Mouse (Mus musculus) heart, embryonic 11.5 days (tissue): Measurements from ENCODE around the gene Igf2r. TPM values are rescaled to one million over a fixed set of nuclear protein-coding genes. Genes with fewer than 3 reads are reported as not detected.
A peak's percentile ranks its signal among the peaks of the same experiment; 100 is the strongest.

Experiments
- ATAC-seq: fragments of 200-750 bp; cut with Nextera tagmentation; replicated peaks from 2 replicates; pipeline ENCODE4 v1.8.0; 2017; ENCODE audit warnings: moderate library complexity; ENCODE audit not compliant: insufficient number of reproducible peaks, low FRiP score, low TSS enrichment
- H3K27ac ChIP-seq: fragments of 300-500 bp; sonication (generic); 2 replicates; pipeline ENCODE4 v1.5.1; 2014; ENCODE audit warnings: mild to moderate bottlenecking, low read depth, low read length
- H3K27me3 ChIP-seq: fragments of 300-500 bp; sonication (generic); 2 replicates; pipeline ENCODE4 v1.6.1; 2014; ENCODE audit warnings: mild to moderate bottlenecking, low read length, mixed read lengths; ENCODE audit not compliant: control insufficient read depth, insufficient read depth
- H3K36me3 ChIP-seq: fragments of 300-500 bp; sonication (generic); 2 replicates; pipeline ENCODE4 v1.6.1; 2014; ENCODE audit warnings: mild to moderate bottlenecking, low read length, moderate library complexity, mixed read lengths; ENCODE audit not compliant: control insufficient read depth, insufficient read depth
- H3K4me1 ChIP-seq: fragments of 300-500 bp; sonication (generic); 2 replicates; pipeline ENCODE4 v1.6.1; 2014; ENCODE audit warnings: low read length; ENCODE audit not compliant: control insufficient read depth, insufficient read depth
- H3K4me2 ChIP-seq: fragments of 300-500 bp; sonication (generic); 2 replicates; pipeline ENCODE4 v1.6.1; 2014; ENCODE audit warnings: mild to moderate bottlenecking, moderate library complexity
- H3K4me3 ChIP-seq: fragments of 300-500 bp; sonication (generic); 2 replicates; pipeline ENCODE4 v1.5.1; 2014; ENCODE audit warnings: low read depth, low read length
- H3K9ac ChIP-seq: fragments of 300-500 bp; sonication (generic); 2 replicates; pipeline ENCODE4 v1.6.1; 2014; ENCODE audit warnings: mild to moderate bottlenecking, low read depth, low read length, moderate library complexity
- H3K9me3 ChIP-seq: fragments of 300-500 bp; sonication (generic); replicated peaks from 2 replicates; pipeline ENCODE4 v1.6.1; 2016; ENCODE audit warnings: low read length; ENCODE audit not compliant: control insufficient read depth
- WGBS: fragments of 180-500 bp; shearing (Covaris S2); extraction: QIAGEN DNeasy Blood & Tissue Kit; methylation state at CpG from one replicate; pipeline ENCODE4 v1.1.7; 2014; ENCODE audit not compliant: insufficient replicate concordance; 5-methylcytosine and 5-hydroxymethylcytosine counted together
- polyA plus RNA-seq: library from polyadenylated mRNA; unstranded; fragments of >200 nt; fragmentation: Nextera tagmentation; extraction: Ambion mirVana; gene quantifications from 2 replicates; pipeline ENCODE4 v1.2.1, GENCODE M21; 2014

Igf2r gene
- polyA plus RNA-seq: 199 and 238 TPM in 2 replicates

DNA sequence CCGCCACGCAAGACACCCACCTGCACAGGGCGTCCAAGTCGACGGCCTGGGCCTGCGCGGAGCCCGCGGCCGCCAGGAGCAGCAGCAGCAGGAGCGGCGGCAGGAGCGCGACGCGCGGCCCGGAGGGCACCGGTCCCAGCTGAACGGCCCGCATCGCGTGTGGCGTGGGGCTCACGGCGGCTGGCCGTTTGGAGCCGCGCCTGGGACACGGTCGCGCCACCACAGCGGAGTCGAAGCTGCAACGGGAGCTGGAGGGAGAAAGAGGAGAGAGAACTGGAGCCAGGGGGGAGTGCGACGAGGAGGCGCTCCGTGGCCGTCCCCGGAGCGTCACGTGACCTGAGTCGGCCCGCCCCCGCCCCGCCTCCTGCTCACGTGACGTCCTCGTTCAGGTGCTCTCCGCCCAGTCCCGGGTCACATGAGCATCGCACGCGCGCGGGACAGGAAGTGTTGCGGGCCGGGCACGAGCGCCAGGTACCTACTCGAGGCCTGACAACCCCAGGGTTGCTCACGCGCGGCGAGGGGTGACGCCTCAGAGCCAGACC lies at the start of gene Igf2r:
Igf2r (minus strand) TSS at position 285 of the 542 bp plus-strand sequence.
- ATAC-seq: peak; percentile 80
- Histone ChIP-seq H3K4me1 (peaks cover 24% of the 10 kb centered on the region), H3K4me2 (peak within 1 kb of the TSS; percentile 69), H3K27ac (peak within 1 kb of the TSS; percentile 98), H3K27me3 (no peaks in the 10 kb centered on the region), H3K4me3 (peak within 1 kb of the TSS; percentile 75), H3K36me3 (peaks cover 28% of the 10 kb centered on the region), H3K9me3 (no peaks in the 10 kb centered on the region), H3K9ac (peak within 1 kb of the TSS; percentile 96)
- 35% methylated on average over 60 of the region's 67 CpGs for WGBS

DNA sequence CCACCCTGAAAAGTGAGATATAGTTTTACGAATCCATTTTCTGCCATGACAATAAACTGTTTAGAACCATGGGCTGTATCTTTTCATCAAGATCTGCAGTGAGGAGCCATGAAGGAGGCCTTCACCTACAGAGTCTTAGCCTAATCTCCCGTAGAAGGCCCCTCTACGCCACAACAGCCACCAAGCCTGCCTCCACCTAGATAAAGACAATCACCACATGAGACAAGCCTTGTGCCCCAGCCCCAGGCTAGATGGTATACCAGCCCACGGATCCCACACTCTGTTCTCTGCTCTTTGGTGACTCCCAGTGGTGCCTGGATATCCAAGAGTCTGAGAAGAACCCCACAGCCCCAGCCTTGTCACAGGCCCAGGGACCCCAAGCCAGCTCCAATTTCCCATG lies 46.4 kb upstream of the Igf2r start:
- 78% methylated on average over 4 of the region's 4 CpGs for WGBS
- Histone ChIP-seq H3K4me2 (no peak overlapping the region), H3K36me3 (peaks cover 31% of the 10 kb centered on the region), H3K27ac (no peak overlapping the region), H3K4me3 (no peak overlapping the region), H3K9me3 (peaks cover 9% of the 10 kb centered on the region), H3K4me1 (no peaks in the 10 kb centered on the region), H3K9ac (no peak overlapping the region), H3K27me3 (no peaks in the 10 kb centered on the region)
- ATAC-seq: no peak

DNA sequence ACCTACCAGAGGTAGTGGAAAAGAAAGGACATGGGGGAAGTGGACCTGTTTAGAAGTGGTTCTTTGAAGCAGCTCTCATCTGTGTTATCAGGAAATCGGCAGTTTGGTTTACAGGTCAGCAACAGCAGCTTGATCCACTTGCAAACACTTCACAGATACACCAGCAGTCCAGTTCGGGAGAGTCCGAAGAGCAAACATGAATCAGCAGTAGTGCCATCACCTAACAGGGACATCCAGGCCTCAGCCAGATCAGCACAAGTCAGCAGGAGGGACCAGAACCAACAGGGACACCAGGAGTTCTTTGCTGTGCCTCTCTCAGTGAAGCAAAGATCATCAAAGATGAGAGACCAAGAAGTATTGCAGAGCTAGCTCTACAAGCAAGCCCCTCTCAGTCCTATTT lies 45.0 kb upstream of the Igf2r start:
- Histone ChIP-seq H3K4me1 (peaks cover 7% of the 10 kb centered on the region), H3K9ac (no peak overlapping the region), H3K4me2 (no peak overlapping the region), H3K27me3 (no peaks in the 10 kb centered on the region), H3K4me3 (no peak overlapping the region), H3K36me3 (peaks cover 20% of the 10 kb centered on the region), H3K27ac (no peak overlapping the region), H3K9me3 (peaks cover 2% of the 10 kb centered on the region; the same call in 1 of the 2 replicates)
- no peak for ATAC-seq
- WGBS: 57% methylated on average over 3 of the region's 3 CpGs

DNA sequence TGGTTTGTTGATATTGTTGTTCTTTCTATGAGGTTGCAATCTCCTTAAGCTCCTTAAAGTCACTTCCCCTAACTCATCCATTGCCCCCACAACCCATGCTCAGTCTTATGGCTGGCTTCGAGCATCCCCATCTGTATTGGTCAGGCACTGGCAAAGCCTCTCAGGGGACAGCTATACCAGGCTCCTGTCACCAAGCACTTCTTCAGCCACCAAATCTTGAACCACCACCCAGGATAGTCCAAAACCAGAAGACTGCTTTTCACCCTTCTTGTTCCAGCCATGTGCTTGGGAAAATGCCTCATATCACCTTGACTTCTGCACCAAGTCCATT lies 41.5 kb upstream of the Igf2r start:
- no peak for ATAC-seq

DNA sequence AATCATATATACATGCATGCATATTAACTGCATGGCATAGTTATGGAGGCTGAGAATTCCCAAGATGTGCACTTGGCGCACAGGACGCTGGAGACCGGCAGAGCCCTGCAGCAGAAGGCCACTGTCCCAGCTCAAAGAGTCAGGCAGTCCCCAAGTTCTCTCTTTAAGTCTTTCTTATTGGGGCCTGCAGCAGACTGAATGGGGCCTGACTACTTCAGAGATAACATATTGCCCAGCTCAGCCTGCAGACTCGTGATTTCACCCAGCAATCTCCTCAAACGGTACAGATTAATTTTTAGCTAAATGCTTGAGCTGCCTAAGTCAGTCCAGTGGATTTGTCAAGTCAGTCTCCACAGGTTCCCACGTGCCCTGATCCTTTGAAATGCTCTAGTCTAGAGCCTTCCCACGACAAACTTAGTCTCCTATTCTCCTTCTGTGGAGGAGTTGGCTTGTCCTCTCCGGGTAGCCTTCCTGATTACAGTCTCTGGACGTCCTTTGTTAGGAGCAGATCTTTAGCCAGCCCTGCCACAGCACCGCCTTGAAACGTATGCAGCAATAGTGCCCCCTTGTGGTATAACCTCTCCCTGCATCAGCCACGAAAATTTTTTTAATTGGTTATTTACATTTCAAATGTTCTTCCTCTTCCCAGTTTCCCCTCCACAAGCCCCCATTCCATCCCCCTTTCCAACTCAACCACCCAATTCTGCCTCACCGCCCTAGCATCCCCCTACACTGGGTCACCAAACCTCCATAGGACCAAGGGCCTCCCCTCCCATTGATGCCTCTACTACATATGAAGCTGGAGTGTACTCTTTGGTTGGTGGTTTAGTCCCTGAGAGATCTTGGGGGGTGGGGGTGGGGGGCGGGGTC lies 40.9 kb upstream of the Igf2r start:
- Histone ChIP-seq H3K9ac (peak overlapping the region; percentile 43; the same call in 1 of the 2 replicates), H3K36me3 (0 out of 2 replicates have a peak, but pooled peaks cover 3% of the 10 kb centered on the region), H3K4me2 (no peak overlapping the region), H3K27ac (peak overlapping the region; percentile 50), H3K27me3 (no peaks in the 10 kb centered on the region), H3K4me3 (no peak overlapping the region), H3K4me1 (peaks cover 15% of the 10 kb centered on the region), H3K9me3 (no peaks in the 10 kb centered on the region)
- ATAC-seq: peak; percentile 82
- WGBS: 13% methylated on average over 14 of the region's 14 CpGs

More for the DNA sequence above, 41.5 kb upstream of the Igf2r start:
- Histone ChIP-seq H3K9me3 (no peaks in the 10 kb centered on the region), H3K27ac (no peak overlapping the region), H3K4me1 (peaks cover 15% of the 10 kb centered on the region), H3K36me3 (peaks cover 4% of the 10 kb centered on the region; the same call in 1 of the 2 replicates), H3K4me2 (no peak overlapping the region), H3K27me3 (no peaks in the 10 kb centered on the region), H3K9ac (no peak overlapping the region), H3K4me3 (no peak overlapping the region)
- WGBS: 80% methylated on average over 1 of the region's 1 CpGs

DNA sequence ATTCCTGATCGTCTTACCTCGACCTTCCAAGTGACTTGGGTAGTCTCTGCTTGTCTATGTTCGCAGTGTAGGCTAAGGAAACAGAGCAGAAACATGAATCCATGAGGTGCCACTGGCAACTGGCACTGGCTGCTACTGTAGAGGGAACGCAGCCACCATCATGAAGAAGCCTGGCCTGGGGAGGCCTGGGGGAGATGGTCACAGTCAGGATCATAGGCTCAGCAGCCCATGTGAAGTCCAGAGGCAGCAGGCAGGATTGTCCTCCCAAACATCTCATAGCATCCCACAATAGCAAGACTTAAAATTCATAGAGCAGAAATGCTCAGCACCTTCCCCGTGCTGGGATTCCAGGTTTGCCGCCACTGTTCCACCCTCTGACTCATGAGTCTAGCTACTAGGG lies 39.4 kb upstream of the Igf2r start:
- Histone ChIP-seq H3K9ac (no peak overlapping the region), H3K27me3 (no peaks in the 10 kb centered on the region), H3K4me1 (peaks cover 15% of the 10 kb centered on the region), H3K4me2 (no peak overlapping the region), H3K4me3 (no peak overlapping the region), H3K36me3 (no peaks in the 10 kb centered on the region), H3K9me3 (no peaks in the 10 kb centered on the region), H3K27ac (peak overlapping the region; percentile 62)
- no peak for ATAC-seq
- 82% methylated on average over 6 of the region's 6 CpGs for WGBS

DNA sequence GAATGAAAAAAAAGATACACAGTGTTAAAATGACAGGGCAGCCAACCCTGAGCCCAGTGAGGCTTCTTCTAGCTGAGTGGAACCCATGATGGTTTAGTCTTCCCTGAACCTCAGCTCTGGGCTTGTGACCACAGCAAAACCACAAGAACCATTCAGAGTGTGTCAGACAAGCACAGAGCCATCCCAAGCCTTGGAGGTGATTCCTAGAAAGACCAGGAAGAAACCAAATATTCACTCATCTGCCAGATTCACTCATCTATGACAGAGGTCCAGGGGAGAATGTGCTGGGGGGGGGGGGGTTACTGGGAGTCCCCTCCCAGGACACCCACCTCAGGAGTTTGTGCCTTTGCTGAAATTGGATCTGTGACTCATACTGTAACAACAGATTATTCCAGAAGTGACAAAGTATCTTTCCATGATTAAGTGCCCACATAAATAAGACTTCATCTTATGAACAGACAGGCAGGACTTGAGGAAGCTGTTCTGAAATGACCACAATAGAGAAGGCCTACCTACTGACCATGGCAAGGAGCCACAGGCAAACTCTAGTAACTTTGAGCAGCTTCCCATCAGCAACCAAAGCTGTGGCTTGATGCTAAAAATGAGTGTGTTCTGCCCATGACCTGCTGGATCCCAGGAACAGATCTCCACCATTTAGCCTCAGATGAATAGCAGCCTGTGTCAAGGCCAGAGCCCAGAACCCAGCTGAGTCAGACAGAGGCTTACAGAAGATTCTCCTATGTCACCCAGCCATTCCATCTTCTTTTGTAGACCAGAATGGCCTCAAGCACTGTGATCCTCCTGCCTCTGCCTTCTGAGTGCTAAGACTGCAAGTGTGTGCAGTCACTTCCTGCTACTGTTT lies 35.4 kb upstream of the Igf2r start:
- H3K9ac ChIP-seq: no peak overlapping the region
- H3K27me3 ChIP-seq: no peaks in the 10 kb centered on the region
- H3K9me3 ChIP-seq: no peaks in the 10 kb centered on the region
- 0 out of 2 replicates have a peak overlapping the region, but pooled peaks have one; percentile 15 for H3K27ac ChIP-seq
- no peak for ATAC-seq
- H3K4me1 ChIP-seq: peaks cover 10% of the 10 kb centered on the region
- H3K36me3 ChIP-seq: no peaks in the 10 kb centered on the region
- H3K4me2 ChIP-seq: no peak overlapping the region
- H3K4me3 ChIP-seq: no peak overlapping the region

DNA sequence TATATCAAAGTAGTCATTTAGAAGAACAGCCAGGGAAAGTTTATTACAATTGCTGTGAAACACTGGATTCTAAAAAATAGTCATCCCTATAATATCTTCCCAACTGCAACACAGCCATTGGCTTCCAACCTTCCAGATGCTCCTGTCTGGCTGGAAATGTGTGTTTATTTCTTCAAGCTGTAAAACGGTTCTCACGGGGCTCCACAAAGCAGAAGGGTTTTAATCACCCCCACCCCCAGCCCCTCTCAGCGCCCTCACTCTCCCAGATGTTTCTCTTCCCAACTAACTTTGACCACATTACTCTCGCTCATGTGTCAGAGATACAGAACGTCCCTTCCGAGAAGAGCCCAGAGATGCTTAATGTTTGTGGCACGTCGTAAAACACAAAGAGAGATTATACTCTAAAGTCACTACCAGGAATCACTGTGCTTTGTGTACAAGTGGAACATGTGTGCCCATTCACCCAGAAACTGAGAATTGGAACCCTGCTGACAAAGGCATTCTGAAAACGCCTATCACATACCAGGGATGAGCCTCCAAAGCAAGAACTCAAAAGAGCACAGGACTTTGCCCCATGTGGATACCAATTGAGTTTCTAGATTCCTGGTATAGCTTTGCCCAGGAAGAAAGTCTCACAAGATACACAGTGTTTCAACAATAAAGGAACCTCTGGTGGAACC lies 32.5 kb upstream of the Igf2r start:
- Histone ChIP-seq H3K36me3 (no peaks in the 10 kb centered on the region), H3K4me2 (no peak overlapping the region), H3K9me3 (no peaks in the 10 kb centered on the region), H3K27ac (peak overlapping the region; percentile 6; the same call in 1 of the 2 replicates), H3K9ac (no peak overlapping the region), H3K4me3 (no peak overlapping the region), H3K27me3 (no peaks in the 10 kb centered on the region), H3K4me1 (peaks cover 17% of the 10 kb centered on the region)
- no peak for ATAC-seq
- WGBS: 48% methylated on average over 9 of the region's 9 CpGs
